ENCODE assay signal across 12 mouse cellular contexts in the genomic region with DNA sequence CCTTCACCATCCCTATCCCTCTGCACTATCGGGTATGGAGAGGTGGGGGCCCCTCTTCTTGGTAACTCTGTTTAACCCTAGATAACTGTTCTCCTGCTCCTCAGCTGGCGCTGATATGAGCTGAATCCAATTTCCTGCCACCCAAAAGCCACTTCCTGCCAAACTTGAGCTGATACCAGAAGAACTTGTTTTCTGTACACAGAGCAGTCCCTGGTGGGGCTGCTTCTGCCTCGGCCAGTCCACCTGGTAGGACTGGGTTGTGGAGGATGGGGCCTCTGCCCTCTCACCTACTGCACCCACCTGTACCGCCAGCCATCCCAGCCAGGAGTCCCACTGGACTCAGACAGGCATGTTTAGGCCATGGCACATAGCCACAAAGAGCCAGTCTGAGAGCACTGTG. TPM values are rescaled to one million over a fixed set of nuclear protein-coding genes. Genes with fewer than 3 reads are reported as not detected.
DNase-seq lines count a peak whose midpoint lies in the region; ATAC-seq and TF ChIP-seq lines count a peak whose summit lies in the region.
"Had no signal": no experiment of that assay in that cellular context is flagged by ENCODE, and none has a peak within 500 bp of the region (broad histone marks: within the 10 kb centered on the region; RNA-seq: fewer than 3 reads in every experiment).

No protein-coding gene starts in this region.

- TF ChIP-seq CTCF in forebrain, postnatal 0 days (IDR thresholded peaks at IDR 0.05; ENCODE audit: low read depth): no peak

- peaks cover 12% of the 10 kb centered on the region for H3K27me3 ChIP-seq in forebrain, embryonic 11.5 days (ENCODE audit: control insufficient read depth, insufficient read depth, low read length)
- no peaks in the 10 kb centered on the region for H3K27me3 ChIP-seq in forebrain, postnatal 0 days (ENCODE audit: insufficient read depth, low read length)
- H3K27me3 ChIP-seq in embryonic facial prominence, embryonic 11.5 days (ENCODE audit: control insufficient read depth, insufficient read depth, low read length): peaks cover 7% of the 10 kb centered on the region
- no peaks in the 10 kb centered on the region for H3K27me3 ChIP-seq in liver, embryonic 16.5 days (ENCODE audit: control insufficient read depth, insufficient read depth, low read depth, low read length)
- H3K27me3 ChIP-seq: CH12.LX had no signal

- H3K4me2 ChIP-seq in forebrain, embryonic 11.5 days (ENCODE audit: low read depth, low read length, severe bottlenecking): 0 out of 2 replicates have a peak overlapping the region, but pooled peaks have one; percentile 1
- H3K4me2 ChIP-seq in forebrain, postnatal 0 days (ENCODE audit: low read depth): no peak overlapping the region
- no peak overlapping the region for H3K4me2 ChIP-seq in embryonic facial prominence, embryonic 11.5 days (ENCODE audit: low read depth, low read length)
- H3K4me2 ChIP-seq in liver, embryonic 16.5 days (ENCODE audit: low read depth, low read length): peak overlapping the region; percentile 34

- WGBS in forebrain, embryonic 11.5 days: 83% methylated on average over 4 of the region's 4 CpGs
- 84% methylated on average over 4 of the region's 4 CpGs for WGBS in forebrain, postnatal 0 days
- 79% methylated on average over 4 of the region's 4 CpGs for WGBS in embryonic facial prominence, embryonic 11.5 days
- 32% methylated on average over 4 of the region's 4 CpGs for WGBS in liver, embryonic 16.5 days (ENCODE audit: insufficient replicate concordance)

- peaks cover 46% of the 10 kb centered on the region for H3K4me1 ChIP-seq in forebrain, embryonic 11.5 days (replicated peaks; ENCODE audit: control insufficient read depth, insufficient read depth, low read length)
- peaks cover 37% of the 10 kb centered on the region for H3K4me1 ChIP-seq in forebrain, postnatal 0 days (ENCODE audit: insufficient read depth)
- peaks cover 17% of the 10 kb centered on the region for H3K4me1 ChIP-seq in embryonic facial prominence, embryonic 11.5 days (ENCODE audit: control insufficient read depth, insufficient read depth, low read length)
- H3K4me1 ChIP-seq in liver, embryonic 16.5 days (ENCODE audit: control insufficient read depth, low read depth, low read length): peaks cover 68% of the 10 kb centered on the region

- H3K9ac ChIP-seq in forebrain, embryonic 11.5 days (ENCODE audit: low read length): no peak overlapping the region
- no peak overlapping the region for H3K9ac ChIP-seq in forebrain, postnatal 0 days
- H3K9ac ChIP-seq in embryonic facial prominence, embryonic 11.5 days (replicated peaks; ENCODE audit: low read length): no peak overlapping the region
- peak overlapping the region; percentile 55 for H3K9ac ChIP-seq in liver, embryonic 16.5 days (ENCODE audit: low read depth, low read length)

- intact Hi-C loops in gastrocnemius, postnatal 14 days (cut with DNase I; ENCODE audit: low total_unique reads): no loop called here

- DNase-seq in forebrain, embryonic 11.5 days (ENCODE audit: low spot score): no peak
- DNase-seq in forebrain, postnatal 0 days: no peak
- peak; percentile 95 for DNase-seq in 416B (ENCODE audit: low read depth)
- DNase-seq in embryonic facial prominence, embryonic 11.5 days (ENCODE audit: low spot score): no peak
- no peak for DNase-seq in adrenal gland, postnatal 14 days
- DNase-seq in testis, postnatal 10 days (ENCODE audit: low spot score): no peak
- DNase-seq in gastrocnemius, postnatal 14 days: no peak

- ATAC-seq in forebrain, embryonic 11.5 days (replicated peaks; ENCODE audit: low FRiP score): no peak
- ATAC-seq in forebrain, postnatal 0 days: no peak
- no peak for ATAC-seq in embryonic facial prominence, embryonic 11.5 days (replicated peaks; ENCODE audit: insufficient number of reproducible peaks, low FRiP score, low TSS enrichment, low read depth)
- peak; percentile 74 for ATAC-seq in liver, embryonic 16.5 days (ENCODE audit: low read depth)

- no peak overlapping the region for H3K4me3 ChIP-seq in forebrain, embryonic 11.5 days (ENCODE audit: low read depth, low read length)
- H3K4me3 ChIP-seq in forebrain, postnatal 0 days (ENCODE audit: low read depth, low read length): no peak overlapping the region
- no peak overlapping the region for H3K4me3 ChIP-seq in embryonic facial prominence, embryonic 11.5 days (ENCODE audit: low read depth, low read length)
- 0 out of 2 replicates have a peak overlapping the region, but pooled peaks have one; percentile 1 for H3K4me3 ChIP-seq in liver, embryonic 16.5 days (ENCODE audit: low read depth, low read length)

- H3K9me3 ChIP-seq in forebrain, embryonic 11.5 days (ENCODE audit: control insufficient read depth, low read length): no peaks in the 10 kb centered on the region
- no peaks in the 10 kb centered on the region for H3K9me3 ChIP-seq in forebrain, postnatal 0 days (ENCODE audit: low read length)
- H3K9me3 ChIP-seq in embryonic facial prominence, embryonic 11.5 days (replicated peaks; ENCODE audit: control insufficient read depth, low read length): no peaks in the 10 kb centered on the region
- H3K9me3 ChIP-seq in liver, embryonic 16.5 days (replicated peaks; ENCODE audit: control insufficient read depth, low read length): no peaks in the 10 kb centered on the region

- no peaks in the 10 kb centered on the region for H3K36me3 ChIP-seq in forebrain, embryonic 11.5 days (ENCODE audit: control insufficient read depth, insufficient read depth, low read length)
- no peaks in the 10 kb centered on the region for H3K36me3 ChIP-seq in forebrain, postnatal 0 days (ENCODE audit: insufficient read depth)
- H3K36me3 ChIP-seq in embryonic facial prominence, embryonic 11.5 days (replicated peaks; ENCODE audit: control insufficient read depth, insufficient read depth, low read depth, low read length): no peaks in the 10 kb centered on the region
- H3K36me3 ChIP-seq in liver, embryonic 16.5 days (ENCODE audit: control insufficient read depth, insufficient read depth): no peaks in the 10 kb centered on the region

- peak overlapping the region; percentile 84; the same call in 1 of the 2 replicates for H3K27ac ChIP-seq in forebrain, embryonic 11.5 days (ENCODE audit: low read depth, low read length)
- H3K27ac ChIP-seq in forebrain, postnatal 0 days (ENCODE audit: low read depth, low read length): no peak overlapping the region
- peak overlapping the region; percentile 56; the same call in 1 of the 2 replicates for H3K27ac ChIP-seq in embryonic facial prominence, embryonic 11.5 days (replicated peaks; ENCODE audit: low read depth, low read length)
- peak overlapping the region; percentile 95 for H3K27ac ChIP-seq in liver, embryonic 16.5 days (ENCODE audit: low read length)

RNA-seq across cellular contexts. Expression of a gene that starts 3.2 kb away (rescaled TPM):
- polyA plus RNA-seq in forebrain, embryonic 11.5 days (2014; fragmentation: Nextera tagmentation; extraction: Ambion mirVana): not detected in 2 replicates
- total RNA-seq in forebrain, postnatal 0 days (2014; rRNA removed): not detected in 2 replicates
- polyA plus RNA-seq in forebrain, postnatal 0 days (2015; fragmentation: Nextera tagmentation; extraction: Ambion mirVana): not detected in 2 replicates
- not detected in 2 replicates for polyA plus RNA-seq in embryonic facial prominence, embryonic 11.5 days (2014; fragmentation: Nextera tagmentation; extraction: Ambion mirVana)
- not detected in 2 replicates for polyA plus RNA-seq in liver, embryonic 16.5 days (2015; fragmentation: Nextera tagmentation; extraction: Ambion mirVana)
- not detected in 2 replicates for total RNA-seq in adrenal gland, postnatal 14 days (2021)
- not detected for total RNA-seq in gastrocnemius, postnatal 14 days (2021)
- total RNA-seq: CH12.LX; neutrophil, adult 5-6 weeks had no signal
- polyA plus RNA-seq: gonadal fat pad, adult 2 months; limb, embryonic 14.5 days had no signal

RNA-seq across cellular contexts. Expression of a gene that starts 34.0 kb away (rescaled TPM):
- polyA plus RNA-seq in forebrain, embryonic 11.5 days (2014; fragmentation: Nextera tagmentation; extraction: Ambion mirVana): 25.6 and 26.2 TPM in 2 replicates
- total RNA-seq in forebrain, postnatal 0 days (2014; rRNA removed): 57.4 and 58.5 TPM in 2 replicates
- polyA plus RNA-seq in forebrain, postnatal 0 days (2015; fragmentation: Nextera tagmentation; extraction: Ambion mirVana): 20.5 and 28.0 TPM in 2 replicates
- 17.6 and 21.0 TPM in 2 replicates for polyA plus RNA-seq in embryonic facial prominence, embryonic 11.5 days (2014; fragmentation: Nextera tagmentation; extraction: Ambion mirVana)
- 3.9 and 4.3 TPM in 2 replicates for polyA plus RNA-seq in liver, embryonic 16.5 days (2015; fragmentation: Nextera tagmentation; extraction: Ambion mirVana)
- total RNA-seq in adrenal gland, postnatal 14 days (2021): 15.6 and 16.0 TPM in 2 replicates
- total RNA-seq in gastrocnemius, postnatal 14 days (2021): 1 to 10 TPM; 3.0 to 3.3 TPM

Comparison
In these comparisons a context has a peak if more than half of its experiments do, and no peak if none do; other contexts are left out.
1. H3K4me2 ChIP-seq: peak in forebrain, embryonic 11.5 days (single experiment) and liver, embryonic 16.5 days (single experiment); none in forebrain, postnatal 0 days (single experiment) and embryonic facial prominence, embryonic 11.5 days (single experiment).